Mouse (Mus musculus) bone marrow macrophage, adult 2 months (primary cell): ENCODE measurements around the gene Hsp90ab1.

ENCODE experiments used
- CTCF ChIP-seq: IDR thresholded peaks from 2 replicates; pipeline ENCODE4 v1.5.1; 2012; ENCODE audit warnings: low read depth, mild to moderate bottlenecking, low read length, moderate library complexity
- POLR2A ChIP-seq: IDR thresholded peaks from 2 replicates; pipeline ENCODE4 v1.6.1; 2012; ENCODE audit warnings: mild to moderate bottlenecking, low read depth, low read length, borderline replicate concordance

- TF ChIP-seq CTCF (no peak), POLR2A (no peak)
Measured at GRCm38 (mm10) chr17:45593479-45593878, 20.4 kb upstream of the Hsp90ab1 start.
